Comparison of ENCODE assay signal across 7 mouse cellular contexts in the genomic region with DNA sequence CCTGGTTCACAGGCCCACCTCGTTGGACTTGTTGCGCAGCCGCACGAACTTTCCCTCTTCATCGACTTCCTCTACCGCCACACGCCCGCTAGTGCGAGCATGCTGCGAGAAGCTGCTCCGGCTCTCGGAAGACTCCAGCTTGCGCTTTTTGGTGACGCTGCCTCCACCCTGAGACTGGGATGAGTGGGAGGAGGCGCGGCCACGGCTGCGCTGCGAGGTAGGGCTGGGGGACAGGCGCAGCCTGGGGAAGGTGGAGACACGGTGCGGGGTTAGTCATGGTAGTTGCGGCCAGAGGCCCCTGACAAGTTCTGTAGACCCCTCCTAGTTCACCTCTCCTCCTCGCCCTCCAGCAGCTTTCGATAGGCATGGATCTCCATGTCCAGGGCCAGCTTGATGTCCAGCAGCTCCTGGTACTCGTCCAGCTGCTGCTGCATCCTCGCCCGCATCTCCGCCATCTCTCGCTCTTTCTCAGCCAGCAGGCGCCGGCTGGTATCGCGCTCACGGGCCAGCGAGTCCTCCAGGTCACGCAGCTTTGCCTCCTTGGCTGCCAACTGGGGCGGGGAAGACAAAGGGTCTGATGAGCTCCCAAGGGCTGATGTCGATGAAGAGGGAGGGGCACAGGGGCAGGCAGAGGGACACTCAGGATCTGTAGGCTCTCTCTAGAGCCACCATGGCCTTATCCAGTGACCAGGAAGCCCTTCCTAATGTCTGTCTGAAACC. TPM values are rescaled to one million over a fixed set of nuclear protein-coding genes. Genes with fewer than 3 reads are reported as not detected.
DNase-seq lines count a peak whose midpoint lies in the region; ATAC-seq lines count a peak whose summit lies in the region.

No protein-coding gene starts in this region.

- H3K4me2 ChIP-seq in lung, embryonic 15.5 days, result peak overlapping the region; percentile 48
- H3K4me2 ChIP-seq in embryonic facial prominence, embryonic 11.5 days (ENCODE audit: low read depth, low read length), result peak overlapping the region; percentile 35

- no peak overlapping the region for H3K9ac ChIP-seq in lung, embryonic 15.5 days
- H3K9ac ChIP-seq in embryonic facial prominence, embryonic 11.5 days (replicated peaks; ENCODE audit: low read length), result peak overlapping the region; percentile 51

- H3K27me3 ChIP-seq in lung, embryonic 15.5 days, result peaks cover 41% of the 10 kb centered on the region
- H3K27me3 ChIP-seq in embryonic facial prominence, embryonic 11.5 days (ENCODE audit: control insufficient read depth, insufficient read depth, low read length), result peaks cover 26% of the 10 kb centered on the region

- no peaks in the 10 kb centered on the region for H3K9me3 ChIP-seq in lung, embryonic 15.5 days
- H3K9me3 ChIP-seq in embryonic facial prominence, embryonic 11.5 days (replicated peaks; ENCODE audit: control insufficient read depth, low read length), result no peaks in the 10 kb centered on the region

- ATAC-seq in lung, embryonic 15.5 days (ENCODE audit: borderline replicate concordance, extremely low read depth, low FRiP score, low TSS enrichment), result no peak; the same call in 1 of the 2 replicates
- ATAC-seq in embryonic facial prominence, embryonic 11.5 days (replicated peaks; ENCODE audit: insufficient number of reproducible peaks, low FRiP score, low TSS enrichment, low read depth), result no peak
- no peak for ATAC-seq in megakaryocyte-erythroid progenitor cell, adult 5-6 weeks (replicated peaks; ENCODE audit: low FRiP score, low TSS enrichment, poor library complexity, severe bottlenecking)

- no peak for DNase-seq in lung, postnatal 4 days
- DNase-seq in embryonic facial prominence, embryonic 11.5 days (ENCODE audit: low spot score), result peak; percentile 54
- DNase-seq in induced T-regulatory cell, adult 2 months (ENCODE audit: low read depth), result peak; percentile 65
- peak; percentile 51 for DNase-seq in retina, embryonic 14.5 days (ENCODE audit: low spot score)
- no peak for DNase-seq in c-Kit-positive CD71-positive TER-119-positive erythroid progenitor cells, embryonic 14.5 days (ENCODE audit: low spot score)

- H3K27ac ChIP-seq in lung, embryonic 15.5 days, result no peak overlapping the region
- no peak overlapping the region for H3K27ac ChIP-seq in embryonic facial prominence, embryonic 11.5 days (replicated peaks; ENCODE audit: low read depth, low read length)

- H3K4me1 ChIP-seq in lung, embryonic 15.5 days, result peaks cover 21% of the 10 kb centered on the region
- H3K4me1 ChIP-seq in embryonic facial prominence, embryonic 11.5 days (ENCODE audit: control insufficient read depth, insufficient read depth, low read length), result no peaks in the 10 kb centered on the region; the same call in 1 of the 2 replicates

- H3K36me3 ChIP-seq in lung, embryonic 15.5 days, result peaks cover 33% of the 10 kb centered on the region
- no peaks in the 10 kb centered on the region; the same call in 1 of the 2 replicates for H3K36me3 ChIP-seq in embryonic facial prominence, embryonic 11.5 days (replicated peaks; ENCODE audit: control insufficient read depth, insufficient read depth, low read depth, low read length)

- H3K4me3 ChIP-seq in lung, embryonic 15.5 days, result peak overlapping the region; percentile 15
- H3K4me3 ChIP-seq in embryonic facial prominence, embryonic 11.5 days (ENCODE audit: low read depth, low read length), result peak overlapping the region; percentile 5

- 13% methylated on average over 39 of the region's 39 CpGs for WGBS in lung, embryonic 15.5 days
- WGBS in embryonic facial prominence, embryonic 11.5 days, result 10% methylated on average over 39 of the region's 39 CpGs

RNA-seq across cellular contexts. Expression of gene Sema4a, which starts 23.8 kb away (rescaled TPM):
- polyA plus RNA-seq in lung, embryonic 15.5 days (2015; fragmentation: Nextera tagmentation; extraction: Ambion mirVana), result 4.5 and 5.3 TPM in 2 replicates
- 5.3 and 6.5 TPM in 2 replicates for polyA plus RNA-seq in embryonic facial prominence, embryonic 11.5 days (2014; fragmentation: Nextera tagmentation; extraction: Ambion mirVana)
- total RNA-seq in megakaryocyte-erythroid progenitor cell, adult 5-6 weeks (2014; fragmentation: Nextera tagmentation), result 2.6 and 4.1 TPM in 2 replicates
- total RNA-seq in megakaryocyte-erythroid progenitor cell, adult 5-6 weeks (2017), result 1.1 and 2.1 TPM in 2 replicates

RNA-seq across cellular contexts. Expression of gene Lmna, which starts 25.0 kb away (rescaled TPM):
- polyA plus RNA-seq in lung, embryonic 15.5 days (2015; fragmentation: Nextera tagmentation; extraction: Ambion mirVana), result 111 and 121 TPM in 2 replicates
- polyA plus RNA-seq in embryonic facial prominence, embryonic 11.5 days (2014; fragmentation: Nextera tagmentation; extraction: Ambion mirVana), result 28.7 and 30.5 TPM in 2 replicates
- total RNA-seq in megakaryocyte-erythroid progenitor cell, adult 5-6 weeks (2014; fragmentation: Nextera tagmentation), result 43.0 and 61.7 TPM in 2 replicates
- 49.4 and 66.7 TPM in 2 replicates for total RNA-seq in megakaryocyte-erythroid progenitor cell, adult 5-6 weeks (2017)

RNA-seq across cellular contexts. Expression of gene Mex3a, which starts 47.4 kb away (rescaled TPM):
- 15.8 and 16.8 TPM in 2 replicates for polyA plus RNA-seq in lung, embryonic 15.5 days (2015; fragmentation: Nextera tagmentation; extraction: Ambion mirVana)
- 40.1 and 41.0 TPM in 2 replicates for polyA plus RNA-seq in embryonic facial prominence, embryonic 11.5 days (2014; fragmentation: Nextera tagmentation; extraction: Ambion mirVana)
- total RNA-seq in megakaryocyte-erythroid progenitor cell, adult 5-6 weeks (2014; fragmentation: Nextera tagmentation), result 5.4 and 5.6 TPM in 2 replicates
- 3.3 and 7.8 TPM in 2 replicates for total RNA-seq in megakaryocyte-erythroid progenitor cell, adult 5-6 weeks (2017)

RNA-seq across cellular contexts. Expression of gene Slc25a44, which starts 59.8 kb away (rescaled TPM):
- 13.9 and 14.8 TPM in 2 replicates for polyA plus RNA-seq in lung, embryonic 15.5 days (2015; fragmentation: Nextera tagmentation; extraction: Ambion mirVana)
- polyA plus RNA-seq in embryonic facial prominence, embryonic 11.5 days (2014; fragmentation: Nextera tagmentation; extraction: Ambion mirVana), result 17.1 and 19.2 TPM in 2 replicates
- 28.0 and 30.2 TPM in 2 replicates for total RNA-seq in megakaryocyte-erythroid progenitor cell, adult 5-6 weeks (2014; fragmentation: Nextera tagmentation)
- 18.9 and 31.7 TPM in 2 replicates for total RNA-seq in megakaryocyte-erythroid progenitor cell, adult 5-6 weeks (2017)

Comparison
In these comparisons a context has a peak if more than half of its experiments do, and no peak if none do; other contexts are left out.
1. DNase-seq: peak in embryonic facial prominence, embryonic 11.5 days (single experiment), induced T-regulatory cell, adult 2 months (single experiment) and retina, embryonic 14.5 days (single experiment); none in lung, postnatal 4 days (0 of 2) and c-Kit-positive CD71-positive TER-119-positive erythroid progenitor cells, embryonic 14.5 days (single experiment).